Mouse (Mus musculus) heart, embryonic 13.5 days (tissue): Measurements from ENCODE around the gene Pitpnb. TPM values are rescaled to one million over a fixed set of nuclear protein-coding genes. Genes with fewer than 3 reads are reported as not detected.

Source experiments
- ATAC-seq: fragments of 200-750 bp; cut with Nextera tagmentation; 2 replicates; pipeline ENCODE4 v1.8.0; 2017; ENCODE audit warnings: moderate TSS enrichment; ENCODE audit not compliant: insufficient number of reproducible peaks, low FRiP score, low TSS enrichment; ENCODE audit errors: extremely low read depth
- H3K27ac ChIP-seq: fragments of 300-500 bp; sonication (generic); replicated peaks from 2 replicates; pipeline ENCODE4 v1.5.1; 2015; ENCODE audit warnings: moderate library complexity, mild to moderate bottlenecking, inconsistent platforms
- H3K27me3 ChIP-seq: fragments of 300-500 bp; sonication (generic); replicated peaks from 2 replicates; pipeline ENCODE4 v1.6.1; 2015; ENCODE audit warnings: mild to moderate bottlenecking, inconsistent platforms
- H3K36me3 ChIP-seq: fragments of 300-500 bp; sonication (generic); 2 replicates; pipeline ENCODE4 v1.6.1; 2015; ENCODE audit warnings: mild to moderate bottlenecking, inconsistent platforms
- H3K4me1 ChIP-seq: fragments of 300-500 bp; sonication (generic); 2 replicates; pipeline ENCODE4 v1.6.1; 2015; ENCODE audit warnings: inconsistent platforms
- H3K4me2 ChIP-seq: fragments of 300-500 bp; sonication (generic); 2 replicates; pipeline ENCODE4 v1.6.1; 2015; ENCODE audit warnings: inconsistent platforms, mild to moderate bottlenecking, moderate library complexity
- H3K4me3 ChIP-seq: fragments of 300-500 bp; sonication (generic); 2 replicates; pipeline ENCODE4 v1.5.1; 2015; ENCODE audit warnings: moderate library complexity, mild to moderate bottlenecking, inconsistent platforms
- H3K9ac ChIP-seq: fragments of 300-500 bp; sonication (generic); 2 replicates; pipeline ENCODE4 v1.6.1; 2015; ENCODE audit warnings: inconsistent platforms, mild to moderate bottlenecking, moderate library complexity
- H3K9me3 ChIP-seq: fragments of 300-500 bp; sonication (generic); 2 replicates; pipeline ENCODE4 v1.6.1; 2016; ENCODE audit warnings: inconsistent platforms
- WGBS: fragments of 180-500 bp; shearing (Covaris S2); methylation state at CpG from one replicate; pipeline ENCODE4 v1.1.7; 2015; ENCODE audit warnings: mixed read lengths; 5-methylcytosine and 5-hydroxymethylcytosine counted together
- polyA plus RNA-seq: library from polyadenylated mRNA; unstranded; fragments of >200 nt; fragmentation: Nextera tagmentation; extraction: Ambion mirVana; gene quantifications from 2 replicates; pipeline ENCODE4 v1.2.1, GENCODE M21; 2015

Gene Pitpnb
- polyA plus RNA-seq, 1 experiment from 2014 or later = 72.8 TPM

GRCm38 (mm10) chr5:111376276-111377020 lies 45.9 kb downstream of the Pitpnb start:
- Histone ChIP-seq H3K4me2 (no peak overlapping the region), H3K27me3 (no peaks in the 10 kb centered on the region), H3K9ac (no peak overlapping the region), H3K27ac (no peak overlapping the region), H3K4me3 (no peak overlapping the region), H3K4me1 (no peaks in the 10 kb centered on the region), H3K9me3 (no peaks in the 10 kb centered on the region), H3K36me3 (peaks cover 96% of the 10 kb centered on the region)
- WGBS = 90% methylated on average over 24 of the region's 24 CpGs
- ATAC-seq = no peak

- Histone ChIP-seq H3K4me3 (no peak overlapping the region), H3K27me3 (no peaks in the 10 kb centered on the region), H3K4me1 (no peaks in the 10 kb centered on the region), H3K36me3 (peaks cover 93% of the 10 kb centered on the region), H3K9me3 (no peaks in the 10 kb centered on the region), H3K4me2 (no peak overlapping the region), H3K9ac (no peak overlapping the region), H3K27ac (no peak overlapping the region)
- ATAC-seq = no peak
- 73% methylated on average over 7 of the region's 7 CpGs for WGBS
Measured at GRCm38 (mm10) chr5:111378126-111378993, 47.8 kb downstream of the Pitpnb start.

GRCm38 (mm10) chr5:111383335-111383734 lies 52.8 kb downstream of the Pitpnb start:
- no peak for ATAC-seq
- Histone ChIP-seq H3K4me1 (no peaks in the 10 kb centered on the region), H3K4me2 (no peak overlapping the region), H3K27me3 (no peaks in the 10 kb centered on the region), H3K9ac (no peak overlapping the region), H3K36me3 (peaks cover 97% of the 10 kb centered on the region), H3K27ac (no peak overlapping the region), H3K9me3 (no peaks in the 10 kb centered on the region), H3K4me3 (no peak overlapping the region)
- 81% methylated on average over 5 of the region's 5 CpGs for WGBS

- H3K27ac ChIP-seq = no peak overlapping the region
- no peaks in the 10 kb centered on the region for H3K9me3 ChIP-seq
- peaks cover 51% of the 10 kb centered on the region for H3K4me1 ChIP-seq
- H3K4me3 ChIP-seq = no peak overlapping the region
- WGBS = 54% methylated on average over 10 of the region's 10 CpGs
- no peak overlapping the region for H3K9ac ChIP-seq
- H3K4me2 ChIP-seq = no peak overlapping the region
- ATAC-seq = no peak
- H3K36me3 ChIP-seq = peaks cover 38% of the 10 kb centered on the region
- H3K27me3 ChIP-seq = no peaks in the 10 kb centered on the region
Measured at GRCm38 (mm10) chr5:111390911-111391310, 60.3 kb downstream of the Pitpnb start.

DNA sequence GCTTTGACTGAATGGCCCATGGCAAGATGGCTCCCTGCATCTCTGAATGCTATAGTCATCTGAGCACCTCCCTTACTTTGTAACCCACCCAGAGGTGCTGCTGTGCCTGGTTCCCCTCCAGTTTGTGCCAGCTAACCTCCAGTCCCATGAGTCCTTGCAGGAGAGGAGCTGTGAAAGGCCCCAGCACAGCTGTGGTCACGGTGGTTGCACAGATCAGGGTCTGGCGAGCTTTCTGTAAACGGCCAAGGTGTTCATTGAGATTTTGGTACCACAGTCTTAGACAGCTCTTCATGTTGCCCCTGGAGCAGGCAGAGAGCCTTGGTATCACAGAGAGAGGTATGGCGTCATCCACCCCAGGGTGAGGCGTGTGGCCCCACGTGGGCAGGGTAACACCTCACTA lies 60.9 kb downstream of the Pitpnb start:
- no peaks in the 10 kb centered on the region; the same call in 1 of the 2 replicates for H3K27me3 ChIP-seq
- WGBS = 83% methylated on average over 6 of the region's 6 CpGs
- no peaks in the 10 kb centered on the region for H3K9me3 ChIP-seq
- H3K4me1 ChIP-seq = peaks cover 56% of the 10 kb centered on the region
- H3K27ac ChIP-seq = no peak overlapping the region
- H3K4me3 ChIP-seq = no peak overlapping the region
- H3K4me2 ChIP-seq = no peak overlapping the region
- H3K9ac ChIP-seq = no peak overlapping the region
- peaks cover 32% of the 10 kb centered on the region for H3K36me3 ChIP-seq
- ATAC-seq = no peak

GRCm38 (mm10) chr5:111393346-111394197 lies 63.0 kb downstream of the Pitpnb start:
- Histone ChIP-seq H3K4me2 (peak overlapping the region; percentile 66), H3K4me1 (peaks cover 56% of the 10 kb centered on the region), H3K27me3 (peaks cover 15% of the 10 kb centered on the region), H3K9ac (0 out of 2 replicates have a peak overlapping the region, but pooled peaks have one; percentile 15), H3K27ac (peak overlapping the region; percentile 13), H3K4me3 (peak overlapping the region; percentile 31), H3K36me3 (peaks cover 12% of the 10 kb centered on the region), H3K9me3 (no peaks in the 10 kb centered on the region)
- WGBS = 22% methylated on average over 17 of the region's 17 CpGs
- ATAC-seq = no peak

GRCm38 (mm10) chr5:111394198-111395053 lies 63.9 kb downstream of the Pitpnb start:
- peak overlapping the region; percentile 31 for H3K4me3 ChIP-seq
- peaks cover 60% of the 10 kb centered on the region for H3K4me1 ChIP-seq
- no peaks in the 10 kb centered on the region for H3K9me3 ChIP-seq
- 0 out of 2 replicates have a peak overlapping the region, but pooled peaks have one; percentile 13 for H3K27ac ChIP-seq
- H3K36me3 ChIP-seq = 0 out of 2 replicates have a peak, but pooled peaks cover 4% of the 10 kb centered on the region
- H3K9ac ChIP-seq = peak overlapping the region; percentile 50
- no peak for ATAC-seq
- peaks cover 24% of the 10 kb centered on the region for H3K27me3 ChIP-seq
- peak overlapping the region; percentile 66 for H3K4me2 ChIP-seq
- 22% methylated on average over 15 of the region's 15 CpGs for WGBS

DNA sequence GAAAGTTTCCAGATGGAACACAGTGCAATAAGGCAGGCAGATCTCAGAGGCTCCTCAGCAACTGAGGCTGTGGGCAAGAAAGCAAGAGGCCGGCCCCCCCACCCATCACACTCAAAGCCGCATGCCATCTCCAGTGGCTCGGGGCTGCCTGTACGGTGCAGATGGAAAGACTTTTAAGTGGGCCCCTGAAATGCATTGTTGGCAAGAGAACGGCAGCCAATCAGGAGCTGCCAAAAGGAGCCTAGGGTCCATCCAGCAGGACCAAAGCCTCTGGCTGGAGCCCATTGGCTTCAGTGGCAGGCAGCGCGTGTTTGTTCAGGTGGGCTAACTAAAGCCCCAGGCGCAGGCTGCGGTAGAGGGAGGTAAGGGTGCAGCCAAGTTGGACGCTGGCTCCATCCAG lies 65.2 kb downstream of the Pitpnb start:
- Histone ChIP-seq H3K36me3 (no peaks in the 10 kb centered on the region), H3K4me2 (no peak overlapping the region), H3K9ac (no peak overlapping the region), H3K27me3 (peaks cover 34% of the 10 kb centered on the region), H3K4me3 (no peak overlapping the region), H3K9me3 (no peaks in the 10 kb centered on the region), H3K4me1 (peaks cover 51% of the 10 kb centered on the region), H3K27ac (no peak overlapping the region)
- WGBS = 42% methylated on average over 10 of the region's 10 CpGs
- no peak for ATAC-seq

- Histone ChIP-seq H3K27ac (no peak overlapping the region), H3K27me3 (peaks cover 36% of the 10 kb centered on the region), H3K4me3 (no peak overlapping the region), H3K9me3 (no peaks in the 10 kb centered on the region), H3K36me3 (no peaks in the 10 kb centered on the region), H3K9ac (no peak overlapping the region), H3K4me2 (no peak overlapping the region), H3K4me1 (peaks cover 51% of the 10 kb centered on the region)
- ATAC-seq = no peak
- 66% methylated on average over 4 of the region's 4 CpGs for WGBS
Measured at GRCm38 (mm10) chr5:111396199-111396598, 65.6 kb downstream of the Pitpnb start.

GRCm38 (mm10) chr5:111398471-111398870 lies 67.9 kb downstream of the Pitpnb start:
- Histone ChIP-seq H3K36me3 (no peaks in the 10 kb centered on the region), H3K27ac (no peak overlapping the region), H3K9me3 (no peaks in the 10 kb centered on the region), H3K4me2 (no peak overlapping the region), H3K27me3 (peaks cover 36% of the 10 kb centered on the region), H3K4me3 (no peak overlapping the region), H3K9ac (no peak overlapping the region), H3K4me1 (peaks cover 49% of the 10 kb centered on the region)
- 39% methylated on average over 4 of the region's 4 CpGs for WGBS
- no peak for ATAC-seq
